Mouse (Mus musculus): ENCODE data around the gene Mcm7. TPM values are rescaled to one million over a fixed set of nuclear protein-coding genes. Genes with fewer than 3 reads are reported as not detected.
A peak's percentile ranks its signal among the peaks of the same experiment; 100 is the strongest.

The Mcm7 gene
- 146 and 193 TPM in 2 replicates for total RNA-seq (2012; rRNA removed)
- 206 and 209 TPM in 2 replicates for total RNA-seq (2014; rRNA removed)
- 267 and 277 TPM in 2 replicates for polyA plus RNA-seq (2012; ENCODE audit: insufficient read length, low read depth)

- Histone ChIP-seq H3K9me3 (replicated peaks; ENCODE audit: low read length) (no peaks in the 10 kb centered on the region), H3K4me3 (replicated peaks in 1 of 3; ENCODE audit: low read depth in 2 of 3, low read length in 2 of 3, poor library complexity in 1 of 3) (peak within 1 kb of the TSS; percentile 82 to 98 (median 88)), H3K79me2 (replicated peaks; ENCODE audit: control insufficient read depth, extremely low read depth, insufficient read depth, poor library complexity, severe bottlenecking) (peaks cover 30% of the 10 kb centered on the region), H3K4me1 (ENCODE audit: control insufficient read depth in 1 of 2, insufficient read depth in 2 of 2) (peaks cover 11 to 27% of the 10 kb centered on the region in 2 experiments), H3K4me2 (ENCODE audit: insufficient read depth, low read depth, poor library complexity, severe bottlenecking) (peak within 1 kb of the TSS; percentile 54; the same call in 1 of the 2 replicates), H3K9ac (ENCODE audit: insufficient read depth, low read depth) (peak within 1 kb of the TSS; percentile 91), H3K27me3 (replicated peaks) (no peaks in the 10 kb centered on the region), H3K36me3 (replicated peaks in 1 of 2; ENCODE audit: control insufficient read depth in 1 of 2, insufficient read depth in 1 of 2, low read length in 1 of 2) (peaks cover 53 to 65% of the 10 kb centered on the region in 2 experiments), H3K27ac (ENCODE audit: insufficient read depth, low read depth) (peak within 1 kb of the TSS; percentile 79)
- TF ChIP-seq POLR2A (IDR thresholded peaks at IDR 0.05; ENCODE audit: low read depth, low read length) (peak; percentile 78), MAX (IDR thresholded peaks at IDR 0.05; ENCODE audit: low read length) (peak; percentile 86), NRF1 (IDR thresholded peaks at IDR 0.05; ENCODE audit: low read depth, low read length) (peak; percentile 12; the same call in 1 of the 2 replicates), IRF4 (IDR thresholded peaks at IDR 0.05; ENCODE audit: low read depth, low read length) (peak; percentile 65; the same call in 1 of the 2 replicates), ZNF384 (IDR thresholded peaks at IDR 0.05; ENCODE audit: low read depth, low read length) (no peak), E2F4 (IDR thresholded peaks at IDR 0.05; ENCODE audit: insufficient replicate concordance, low read depth, low read length) (peak; percentile 98; the same call in 1 of the 2 replicates), GABPA (IDR thresholded peaks at IDR 0.05; ENCODE audit: insufficient replicate concordance, low read depth, low read length) (no peak), TBP (conservative IDR thresholded peaks at IDR 0.05; ENCODE audit: low read depth, low read length) (peak; percentile 71), ETS1 (conservative IDR thresholded peaks at IDR 0.05; ENCODE audit: low read depth, low read length) (no peak), MYC (IDR thresholded peaks at IDR 0.05; ENCODE audit: low read depth, low read length) (peak; percentile 73; the same call in 1 of the 2 replicates), MXI1 (IDR thresholded peaks at IDR 0.05; ENCODE audit: low read depth, low read length) (peak; percentile 66; the same call in 1 of the 2 replicates), MAZ (IDR thresholded peaks at IDR 0.05; ENCODE audit: low read depth, low read length) (no peak), MAFK (IDR thresholded peaks at IDR 0.05; ENCODE audit: insufficient replicate concordance, low read length) (no peak), CHD1 (IDR thresholded peaks at IDR 0.05; ENCODE audit: low read depth, low read length) (no peak), RAD21 (IDR thresholded peaks at IDR 0.05; ENCODE audit: low read depth, low read length) (no peak), ELF1 (IDR thresholded peaks at IDR 0.05; ENCODE audit: low read depth, low read length) (peak; percentile 45; the same call in 1 of the 2 replicates), PAX5 (IDR thresholded peaks at IDR 0.05; ENCODE audit: low read length) (no peak), ZC3H11A (IDR thresholded peaks at IDR 0.05; ENCODE audit: low read depth, low read length) (no peak), KAT2A (IDR thresholded peaks at IDR 0.05; ENCODE audit: insufficient replicate concordance, low read length) (peak; percentile 79), ZKSCAN1 (IDR thresholded peaks at IDR 0.05; ENCODE audit: borderline replicate concordance, low read depth, low read length) (no peak), HCFC1 (IDR thresholded peaks at IDR 0.05; ENCODE audit: low read depth, low read length) (peak; percentile 64), CTCF (conservative IDR thresholded peaks at IDR 0.05 in 1 of 2, IDR thresholded peaks at IDR 0.05 in 1 of 2; ENCODE audit: low read depth in 2 of 2, low read length in 2 of 2) (no peak), SMC3 (IDR thresholded peaks at IDR 0.05; ENCODE audit: low read depth, low read length) (no peak), MEF2A (IDR thresholded peaks at IDR 0.05; ENCODE audit: borderline replicate concordance, low read depth, low read length) (no peak), CHD2 (IDR thresholded peaks at IDR 0.05; ENCODE audit: low read length) (peak; percentile 94), TCF12 (IDR thresholded peaks at IDR 0.05; ENCODE audit: low read depth, low read length) (peak; percentile 72), JUN (IDR thresholded peaks at IDR 0.05; ENCODE audit: insufficient read depth, low read depth, low read length) (no peak), ZMIZ1 (IDR thresholded peaks at IDR 0.05; ENCODE audit: low read depth, low read length) (peak; percentile 68), POLR2AphosphoS2 (IDR thresholded peaks at IDR 0.05; ENCODE audit: low read depth, low read length) (peak; percentile 80; the same call in 1 of the 2 replicates), EP300 (IDR thresholded peaks at IDR 0.05; ENCODE audit: low read length) (no peak), USF2 (conservative IDR thresholded peaks at IDR 0.05; ENCODE audit: low read depth, low read length) (peak; percentile 85), USF1 (IDR thresholded peaks at IDR 0.05; ENCODE audit: low read depth, low read length) (peak; percentile 92), JUND (conservative IDR thresholded peaks at IDR 0.05; ENCODE audit: low read depth, low read length) (no peak), NELFE (IDR thresholded peaks at IDR 0.05; ENCODE audit: low read depth, low read length) (peak; percentile 69), UBTF (IDR thresholded peaks at IDR 0.05; ENCODE audit: low read depth, low read length) (no peak), BHLHE40 (IDR thresholded peaks at IDR 0.05; ENCODE audit: low read depth, low read length) (no peak; the same call in 1 of the 2 replicates), RCOR1 (conservative IDR thresholded peaks at IDR 0.05; ENCODE audit: low read depth, low read length) (no peak), SIN3A (IDR thresholded peaks at IDR 0.05; ENCODE audit: low read length) (peak; percentile 85)
- dilution Hi-C loops (cut with MboI; ENCODE audit: extremely low pct_ligation_motif_present, extremely low pct_unique_long_range_greater_than_20kb, low sequenced_read_pairs) (no loop called here), in situ Hi-C loops (cut with MboI; ENCODE audit: low pct_ligation_motif_present, low pct_unique_long_range_greater_than_20kb, low sequenced_read_pairs) (no loop called here)
- DNase-seq (ENCODE audit: extremely low read depth), result peak; percentile 98
Measured at GRCm38 (mm10) chr5:138171695-138172491, at the start of gene Mcm7, which contains the start of gene Ap4m1. Gene Mcm7 (minus strand): TSS chr5:138172422. Gene Ap4m1 (plus strand): TSS chr5:138172002.

All from CH12.LX (cell line).